Mouse (Mus musculus) cerebellum, adult 2 months (tissue): ENCODE measurements around the gene Runx1.

Experiments
- CTCF ChIP-seq: fragments of 200-500 bp; IDR thresholded peaks from 2 replicates; pipeline ENCODE4 v1.5.1; 2011; ENCODE audit warnings: low read depth, mild to moderate bottlenecking, control low read depth, low read length, moderate library complexity, borderline replicate concordance; ENCODE audit not compliant: insufficient read depth
- POLR2A ChIP-seq: fragments of 200-500 bp; IDR thresholded peaks from 2 replicates; pipeline ENCODE4 v1.6.1; 2011; ENCODE audit warnings: low read length, control low read depth, borderline replicate concordance; ENCODE audit not compliant: insufficient read depth

- TF ChIP-seq CTCF (no peak), POLR2A (no peak)
These were observed 195.0 kb downstream of the Runx1 start for GRCm38 (mm10) chr16:92630950-92631349.
